Mouse (Mus musculus): ENCODE results near the gene Tmem86a.
A peak's percentile ranks its signal among the peaks of the same experiment; 100 is the strongest.

Gene Tmem86a

DNA sequence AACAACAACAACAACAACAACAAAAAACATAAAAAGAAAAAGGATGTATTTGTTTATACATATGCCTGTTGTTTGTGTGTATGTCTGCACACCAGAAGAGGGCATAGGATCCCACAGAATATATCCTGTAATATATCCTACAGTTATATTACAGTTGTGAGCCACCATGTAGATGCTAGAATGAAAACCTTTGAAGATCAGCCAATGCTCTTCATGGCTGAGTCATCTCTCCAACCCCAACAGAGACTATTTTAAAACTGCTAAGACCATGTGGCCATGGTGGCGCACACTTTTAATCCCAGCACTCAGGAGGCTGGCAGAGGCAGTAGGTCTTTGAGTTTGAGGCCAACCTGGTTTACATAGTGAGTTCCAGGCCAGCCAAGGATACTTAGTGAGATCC lies 22.9 kb upstream of the Tmem86a start:
- no peak for DNase-seq (ENCODE audit: low spot score in 2 of 2)

DNA sequence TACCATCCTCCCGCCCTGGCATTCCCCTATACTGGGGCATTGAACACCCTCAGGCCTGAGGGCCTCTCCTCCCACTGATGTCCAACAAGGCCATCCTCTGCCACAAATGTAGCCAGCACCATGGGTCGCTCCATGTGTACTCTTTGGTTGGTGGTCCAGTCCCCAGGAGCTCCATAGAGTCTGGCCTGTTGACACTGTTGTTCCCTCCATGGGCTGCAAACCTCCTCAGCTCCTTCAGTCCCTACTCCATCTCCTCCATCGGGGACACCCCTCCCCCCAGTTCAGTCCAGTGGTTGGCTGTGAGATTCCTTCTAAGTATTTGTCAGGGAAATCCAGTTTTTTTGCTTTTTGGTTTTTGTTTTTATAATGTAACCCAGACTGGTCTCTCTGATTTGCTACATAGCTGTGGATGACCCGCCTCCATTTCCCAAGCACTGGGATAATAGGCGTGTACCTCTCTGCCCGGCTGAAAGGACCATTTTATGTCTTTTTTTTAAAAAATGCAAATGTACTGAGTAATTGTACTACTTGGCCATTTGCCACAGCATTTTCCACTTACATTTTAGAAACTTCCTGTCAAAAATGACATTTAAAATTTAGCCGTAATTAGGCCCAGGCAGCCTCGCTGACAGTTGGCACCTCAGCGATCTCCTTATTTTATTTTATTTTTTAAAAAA lies 19.7 kb upstream of the Tmem86a start:
- DNase-seq (ENCODE audit: low spot score in 2 of 2), result no peak

- DNase-seq (ENCODE audit: low spot score in 2 of 2), result no peak
These were observed 19.0 kb upstream of the Tmem86a start for GRCm38 (mm10) chr7:47031371-47031770.

- no peak for DNase-seq (ENCODE audit: low spot score in 2 of 2)
These were observed 15.5 kb upstream of the Tmem86a start for GRCm38 (mm10) chr7:47034785-47035384.

DNA sequence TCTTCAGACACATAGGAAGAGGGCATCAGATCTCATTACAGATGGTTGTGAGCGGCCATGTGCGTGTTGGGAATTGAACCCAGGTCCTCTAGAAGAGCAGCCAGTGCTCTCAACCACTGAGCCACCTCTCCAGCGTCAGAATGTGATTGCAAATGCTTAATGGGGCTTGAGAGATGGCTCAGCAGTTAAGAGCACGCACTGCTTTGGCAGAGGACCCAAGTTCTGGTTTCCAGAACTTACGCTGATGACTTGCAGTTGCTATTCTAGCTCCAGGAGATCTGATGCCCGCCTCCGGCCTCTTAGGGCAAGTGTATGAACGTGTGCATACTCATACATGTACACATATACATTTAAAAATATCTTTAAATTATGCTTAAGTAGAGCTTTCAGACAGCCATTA lies 15.0 kb upstream of the Tmem86a start:
- DNase-seq (ENCODE audit: low spot score in 2 of 2), result no peak

GRCm38 (mm10) chr7:47041706-47042105 lies 8.7 kb upstream of the Tmem86a start:
- DNase-seq (ENCODE audit: low spot score in 2 of 2), result no peak

DNA sequence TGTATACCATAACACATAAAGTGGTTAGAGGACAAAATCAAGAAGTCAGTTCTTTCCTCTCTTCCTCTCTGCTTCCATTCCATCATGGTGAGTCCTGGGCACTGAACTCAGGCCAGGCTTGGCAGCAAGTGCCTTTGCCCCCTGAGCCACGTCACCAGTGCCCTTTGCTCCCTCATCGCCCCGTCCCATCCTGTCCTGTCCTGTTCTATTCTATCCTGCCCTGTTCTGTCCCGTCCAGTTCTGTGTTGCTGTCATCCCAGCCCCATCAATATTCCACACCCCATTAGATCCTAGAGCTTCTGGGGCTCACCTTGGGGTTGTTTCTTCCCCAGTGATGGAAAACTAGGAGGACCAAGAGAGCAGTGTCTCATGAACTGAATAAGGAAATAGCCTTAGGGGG lies 8.3 kb upstream of the Tmem86a start:
- DNase-seq (ENCODE audit: low spot score in 2 of 2), result no peak

DNA sequence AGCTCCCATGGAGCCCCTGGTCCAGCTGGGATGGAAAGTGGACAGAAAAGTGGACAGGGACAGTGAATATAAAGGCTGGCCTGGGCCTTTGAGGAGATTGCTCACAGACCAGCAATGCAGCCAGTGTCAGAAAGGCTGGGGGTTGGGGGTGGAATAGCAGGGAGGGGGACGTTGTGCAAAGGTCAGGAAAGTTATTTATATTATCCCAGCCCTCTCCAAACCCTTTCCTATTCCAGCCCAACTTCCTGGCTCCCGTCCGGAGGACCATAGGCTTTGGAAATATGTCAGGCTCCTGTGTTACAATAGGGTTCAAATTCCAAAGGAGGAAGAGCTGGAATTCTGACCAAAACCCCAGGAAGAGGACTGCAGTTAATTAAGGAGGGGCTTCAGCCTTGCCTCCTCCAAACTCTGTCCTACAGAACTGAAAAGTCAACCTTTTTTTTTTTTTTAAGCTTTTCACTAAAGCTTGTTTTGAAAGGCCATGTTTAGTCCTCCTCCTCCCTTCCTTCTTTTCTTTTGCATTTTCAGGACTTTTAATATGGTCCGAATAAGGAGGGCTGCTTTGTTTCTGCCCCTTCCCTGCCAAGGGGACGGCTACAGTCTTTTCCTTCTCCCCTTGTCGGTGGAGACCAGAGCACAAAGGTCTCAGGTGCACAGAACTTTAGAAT lies 7.4 kb upstream of the Tmem86a start:
- no peak for DNase-seq (ENCODE audit: low spot score in 2 of 2)

DNA sequence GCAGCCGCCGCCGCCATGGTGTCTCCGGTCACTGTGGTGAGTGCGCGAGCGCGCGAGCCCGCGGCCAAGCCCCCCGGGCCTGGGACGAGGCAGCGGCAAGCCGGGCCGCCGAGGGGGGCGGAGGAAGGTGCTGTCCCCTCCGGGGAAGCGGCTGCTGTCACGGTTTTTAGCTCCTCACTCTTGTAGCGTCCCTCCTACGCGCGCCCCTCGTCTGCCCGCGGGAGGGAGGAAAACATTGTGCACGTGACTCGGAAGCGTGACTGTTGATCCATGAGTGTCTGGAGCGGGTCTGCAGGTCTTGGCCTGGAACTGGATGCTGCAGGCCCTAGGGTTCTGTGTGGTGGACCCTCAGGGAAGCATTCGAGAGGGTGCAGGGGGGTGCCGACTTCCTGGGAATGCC lies 365 bp downstream of the Tmem86a start:
- DNase-seq (ENCODE audit: low spot score in 2 of 2), result peak; percentile 75 to 76

DNA sequence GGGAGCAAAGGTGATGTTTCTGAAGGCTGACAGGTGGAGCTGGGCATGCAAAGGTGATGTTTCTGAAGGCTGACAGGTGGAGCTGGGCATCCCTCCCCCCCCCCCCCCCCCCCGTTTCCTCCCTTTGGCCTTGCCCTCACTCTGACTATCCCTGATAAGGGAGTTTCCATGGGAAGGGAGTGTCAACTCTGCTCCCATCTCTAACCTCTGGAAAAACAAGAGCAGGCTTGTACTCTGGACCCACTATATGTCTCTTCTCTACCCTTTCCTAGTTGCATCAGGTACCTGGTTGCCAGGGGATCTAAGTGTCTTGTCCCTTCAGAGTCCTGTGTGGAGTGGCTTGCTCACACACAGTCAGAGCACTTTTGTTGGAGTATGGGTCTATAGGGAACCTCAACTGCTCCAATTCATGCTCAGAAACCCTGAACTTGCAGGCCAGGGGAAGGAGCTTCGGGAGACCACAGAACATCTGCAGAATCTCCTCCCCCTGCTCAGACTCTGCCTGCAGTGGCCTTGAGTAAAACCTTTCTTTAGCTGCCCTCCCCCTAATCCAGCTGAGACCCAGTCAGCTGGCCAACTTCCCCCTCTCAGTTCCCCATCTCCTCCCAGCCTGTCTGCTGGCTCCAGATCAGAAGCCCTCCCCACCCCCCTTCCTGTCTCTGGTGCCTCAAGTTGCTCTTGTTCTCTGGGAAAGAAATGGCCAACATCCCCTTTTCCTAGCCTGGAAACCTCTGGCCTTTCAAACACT lies 1.2 kb downstream of the Tmem86a start:
- DNase-seq (ENCODE audit: low spot score in 2 of 2), result no peak

DNA sequence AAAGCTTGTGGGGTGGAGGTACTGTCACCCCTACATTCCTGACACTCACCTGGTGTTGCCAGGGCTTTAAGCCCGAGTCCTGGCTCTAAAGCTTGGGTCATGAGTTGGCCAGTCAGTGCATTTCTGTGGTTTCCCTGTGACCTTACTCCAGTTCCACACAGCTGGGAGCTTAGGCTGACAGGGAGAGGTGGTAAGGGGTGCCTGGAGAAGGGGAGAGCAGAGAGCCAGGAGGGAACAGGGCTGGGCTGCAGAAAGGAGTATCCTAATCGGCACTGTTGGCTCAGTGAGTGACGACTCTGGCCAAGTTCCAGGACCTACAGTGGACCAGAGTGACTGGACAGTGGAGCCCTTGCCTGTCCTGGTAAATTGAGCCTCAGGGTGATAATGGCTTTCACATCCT lies 1.9 kb downstream of the Tmem86a start:
- DNase-seq (ENCODE audit: low spot score in 2 of 2), result no peak

- no peak for DNase-seq (ENCODE audit: low spot score in 2 of 2)
These were observed 2.9 kb downstream of the Tmem86a start for GRCm38 (mm10) chr7:47053287-47053686.

GRCm38 (mm10) chr7:47054666-47055065 lies 4.3 kb downstream of the Tmem86a start:
- DNase-seq (ENCODE audit: low spot score in 2 of 2), result no peak

- no peak for DNase-seq (ENCODE audit: low spot score in 2 of 2)
These were observed 5.3 kb downstream of the Tmem86a start for GRCm38 (mm10) chr7:47055744-47056143.

DNA sequence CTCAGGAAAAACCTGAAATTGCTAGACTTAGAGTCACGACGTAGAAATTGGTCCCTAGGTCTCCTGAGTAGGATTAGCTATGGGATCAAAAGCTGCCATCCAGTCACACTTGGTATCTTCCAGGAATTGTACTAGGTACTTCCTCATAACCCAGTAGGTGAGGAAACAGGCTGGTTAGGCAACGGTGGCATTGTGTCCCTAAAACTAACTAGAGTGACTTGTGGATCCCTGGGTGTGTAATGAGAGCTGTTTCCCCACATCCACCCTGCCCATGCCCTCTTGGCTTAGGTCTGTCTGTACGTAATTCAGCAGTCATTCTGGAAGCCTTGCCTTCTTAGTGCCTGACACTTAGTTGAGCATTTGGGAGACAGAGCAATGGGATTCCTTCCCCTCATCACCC lies 5.9 kb downstream of the Tmem86a start:
- no peak for DNase-seq (ENCODE audit: low spot score in 2 of 2)

- DNase-seq (ENCODE audit: low spot score in 2 of 2), result no peak
These were observed 8.9 kb downstream of the Tmem86a start for GRCm38 (mm10) chr7:47059339-47059738.

DNA sequence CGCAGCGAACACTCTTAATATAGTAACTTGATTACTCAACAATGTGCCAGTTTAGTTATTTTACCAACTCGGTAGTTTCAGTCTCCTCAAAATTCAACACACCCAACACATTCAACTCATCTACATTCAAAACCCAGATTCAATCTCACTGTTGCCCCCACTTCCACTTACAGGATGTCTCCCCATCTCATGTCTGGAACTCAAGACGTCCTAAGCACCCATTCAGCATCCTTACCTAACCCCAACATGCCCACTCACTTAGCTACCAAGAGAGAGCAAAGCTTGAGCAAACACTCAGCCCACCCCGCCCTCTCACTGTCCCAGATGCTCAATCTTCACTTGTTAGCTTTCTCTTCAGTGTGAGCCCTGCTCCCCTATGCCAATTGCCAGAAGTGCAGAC lies 11.2 kb downstream of the Tmem86a start:
- no peak for DNase-seq (ENCODE audit: low spot score in 2 of 2)

DNA sequence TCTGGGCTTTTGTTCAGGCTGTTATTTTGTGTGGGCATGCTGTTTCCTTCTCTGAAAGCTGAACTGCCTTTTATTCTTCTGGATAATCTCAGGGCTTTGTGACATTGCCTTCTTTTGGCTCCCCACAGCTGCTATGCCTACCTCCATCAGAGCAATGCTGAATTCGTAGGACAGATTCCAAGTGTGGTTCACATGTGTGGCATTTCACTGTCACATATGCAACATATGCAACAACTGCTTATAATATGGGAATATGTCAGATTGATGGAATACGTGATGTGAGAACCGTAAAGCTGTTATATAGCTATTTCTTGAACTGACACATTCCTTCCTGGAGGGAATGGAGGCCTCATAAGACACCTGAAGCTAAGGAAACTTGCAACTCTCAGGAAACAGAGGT lies 16.5 kb downstream of the Tmem86a start:
- DNase-seq (ENCODE audit: low spot score in 2 of 2), result no peak

DNA sequence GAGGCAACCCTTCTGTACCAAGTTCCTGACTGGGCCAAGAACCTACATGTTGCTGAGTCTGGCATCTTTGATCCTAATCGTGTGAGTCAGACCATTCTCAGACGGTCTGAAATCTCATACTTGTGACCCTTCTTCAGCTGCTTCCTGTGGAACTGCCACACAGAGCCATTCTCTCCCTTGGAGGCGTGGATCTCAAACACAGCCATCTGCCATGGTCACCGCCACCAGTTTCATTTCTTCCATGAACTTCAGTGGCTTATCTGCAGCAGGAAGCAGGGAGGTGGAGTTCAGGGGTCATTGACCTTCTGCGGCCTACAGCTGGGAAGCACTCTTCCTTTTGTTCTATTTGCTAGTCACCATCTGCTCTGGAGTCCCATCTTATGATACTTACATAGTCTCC lies 17.5 kb downstream of the Tmem86a start:
- DNase-seq (ENCODE audit: low spot score in 2 of 2), result no peak

DNA sequence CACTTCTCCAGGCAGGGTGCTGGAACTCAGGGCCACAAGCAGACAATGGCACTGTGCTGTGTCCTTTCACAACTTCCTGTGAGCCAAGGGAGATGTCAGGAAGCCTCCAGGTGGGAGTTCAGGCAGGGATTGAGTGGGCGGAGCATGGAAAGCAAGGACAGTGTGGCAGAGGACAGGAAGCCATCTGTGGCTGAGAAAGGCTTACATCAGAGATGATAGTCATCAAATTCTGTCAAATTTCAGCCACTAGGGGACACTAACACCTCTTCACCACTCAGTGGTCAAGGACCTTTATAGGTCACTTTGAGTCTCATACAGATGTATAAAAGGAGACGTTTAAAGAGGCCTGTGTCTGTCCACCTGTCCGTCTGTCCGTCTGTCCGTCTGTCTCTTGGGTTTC lies 22.1 kb downstream of the Tmem86a start:
- no peak for DNase-seq (ENCODE audit: low spot score in 2 of 2)

DNA sequence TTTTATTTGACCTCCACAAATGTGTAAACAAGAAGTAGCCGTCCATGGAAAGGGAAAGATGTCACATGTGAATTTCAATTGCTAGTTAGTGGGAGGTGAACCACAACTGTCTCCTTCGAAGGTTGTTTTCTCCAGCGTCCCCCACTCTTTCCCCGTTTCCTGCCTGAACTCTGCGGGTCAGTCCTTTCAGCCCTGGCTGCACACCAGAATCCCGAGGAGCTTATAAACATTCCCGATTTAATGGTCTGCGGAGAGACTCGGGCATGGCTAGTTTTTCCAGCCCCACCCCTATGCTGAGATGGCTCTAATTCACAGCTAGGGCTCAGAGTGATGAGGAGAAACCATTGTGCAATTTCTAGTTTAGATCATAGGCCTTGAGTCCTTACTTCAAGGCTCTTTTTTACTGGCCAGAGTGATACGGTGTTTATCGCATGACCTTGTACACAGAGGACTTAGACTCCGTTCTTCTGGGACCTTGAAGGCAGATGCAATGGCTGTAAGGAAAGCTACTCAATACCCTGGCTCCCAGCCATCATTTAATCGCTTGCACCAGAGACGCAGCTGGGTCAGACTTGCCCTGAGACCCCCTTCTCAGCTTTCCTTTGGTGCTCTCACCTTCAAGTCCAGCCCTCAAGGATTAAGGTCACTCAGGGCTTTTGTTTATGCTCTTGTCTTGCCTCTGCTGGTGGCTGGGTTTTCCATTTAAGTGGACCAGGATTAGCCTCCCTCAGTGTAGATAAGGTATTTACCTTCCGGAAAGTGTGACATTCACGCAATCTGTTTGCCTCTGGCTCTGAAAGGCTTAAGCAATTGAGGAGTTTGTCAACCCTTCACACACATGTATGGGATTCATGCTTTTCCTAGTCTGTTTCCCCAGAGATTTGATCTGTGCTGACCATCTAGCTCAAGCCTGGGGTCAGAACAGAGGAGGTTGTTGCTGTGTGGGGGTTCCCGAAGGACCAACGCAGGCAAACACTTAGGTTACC lies 23.4 kb downstream of the Tmem86a start:
- DNase-seq (ENCODE audit: low spot score in 2 of 2), result no peak
